Mouse (Mus musculus) E14TG2a.4 (cell line): ENCODE results near the gene Klk1b4.
"Not testable (repeated sequence)": the region's sequence is repeated elsewhere in the genome, so short reads cannot be mapped to it uniquely, and the experiment has no call there.

Experiments
- H3K27me3 ChIP-seq: 2 replicates; pipeline ENCODE4 v1.6.1; 2014; ENCODE audit warnings: low read length, control low read depth; ENCODE audit not compliant: insufficient read depth
- H3K36me3 ChIP-seq: 2 replicates; pipeline ENCODE4 v1.6.1; 2014; ENCODE audit warnings: low read length, control low read depth; ENCODE audit not compliant: insufficient read depth
- H3K4me1 ChIP-seq: replicated peaks from 2 replicates; pipeline ENCODE4 v1.6.1; 2014; ENCODE audit warnings: low read depth, low read length, control low read depth
- H3K4me3 ChIP-seq: replicated peaks from 2 replicates; pipeline ENCODE4 v1.5.1; 2014; ENCODE audit warnings: mild to moderate bottlenecking, low read length
- H3K9me3 ChIP-seq: 2 replicates; pipeline ENCODE4 v1.6.1; 2014; ENCODE audit warnings: low read length, control low read depth
- CTCF ChIP-seq: conservative IDR thresholded peaks from 2 replicates; pipeline ENCODE4 v1.5.1; 2014; ENCODE audit warnings: low read length
- NANOG ChIP-seq: IDR thresholded peaks from 2 replicates; pipeline ENCODE4 v1.6.1; 2014; ENCODE audit warnings: borderline replicate concordance, low read length, mixed read lengths
- POU5F1 ChIP-seq: IDR thresholded peaks from 2 replicates; pipeline ENCODE4 v1.6.1; 2014; ENCODE audit warnings: low read length, borderline replicate concordance

The Klk1b4 gene

DNA sequence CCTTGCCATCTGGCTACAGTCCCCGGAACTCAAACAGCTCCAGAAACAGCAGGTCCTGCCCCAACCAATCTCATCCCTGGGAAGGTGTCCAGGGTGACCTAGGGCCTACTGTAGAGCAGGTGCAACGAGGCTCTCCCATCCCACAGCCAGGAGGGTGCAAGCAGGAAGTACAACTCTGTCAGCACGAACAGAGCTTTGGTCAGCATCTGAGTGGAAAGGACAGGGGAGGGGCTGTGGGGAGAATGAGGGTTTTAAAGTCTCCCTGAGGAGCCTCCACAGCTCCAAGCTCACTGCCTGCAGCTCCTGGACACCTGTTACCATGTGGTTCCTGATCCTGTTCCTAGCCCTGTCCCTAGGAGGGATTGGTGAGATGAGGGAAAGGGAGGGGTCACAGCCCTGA is at the start of gene Klk1b4:
TSS of gene Klk1b4 (plus strand) at position 301 of the 400 bp plus-strand sequence.
- H3K9me3 ChIP-seq, H3K4me1 ChIP-seq, H3K4me3 ChIP-seq, H3K36me3 ChIP-seq: not testable (repeated sequence)
- H3K27me3 ChIP-seq, result peaks cover 12% of the 10 kb centered on the region

DNA sequence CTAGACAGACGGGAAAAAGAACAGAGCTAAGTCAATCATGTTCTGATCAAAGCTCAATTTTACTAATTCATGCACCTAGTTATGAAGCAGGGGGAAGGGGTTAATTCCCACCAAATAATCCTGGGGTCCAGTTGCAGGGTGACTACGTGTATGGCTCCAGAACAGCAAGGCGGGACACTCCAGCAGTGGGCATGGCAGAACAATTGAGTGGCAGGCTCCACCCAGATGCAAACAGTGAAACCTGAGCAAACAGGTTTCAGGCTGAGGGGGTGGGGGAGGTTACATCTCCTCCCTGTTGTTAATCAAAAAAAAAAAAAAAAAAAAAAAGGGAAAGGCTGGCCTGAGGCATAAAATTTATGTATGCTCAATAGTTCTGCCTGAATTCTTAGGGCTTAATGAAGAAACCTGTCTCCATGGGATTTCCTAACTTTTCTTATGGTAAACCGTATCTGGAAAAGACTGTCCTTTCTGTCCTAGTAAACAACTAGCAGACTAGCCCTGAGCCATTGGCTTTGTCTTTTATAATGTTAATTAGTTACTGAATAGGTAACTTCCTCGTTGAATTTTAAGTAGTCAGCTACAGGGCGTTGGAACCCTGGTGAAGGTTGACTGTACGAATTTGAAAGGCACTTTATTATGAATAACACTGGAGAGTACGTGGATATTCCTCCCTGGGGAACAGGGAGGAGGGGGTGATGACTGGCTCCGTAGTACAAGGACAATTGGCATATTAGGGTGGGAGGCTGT is 27.8 kb upstream of the Klk1b4 start:
- Histone ChIP-seq H3K4me3 (no peak overlapping the region), H3K9me3 (peaks cover 46% of the 10 kb centered on the region), H3K36me3 (no peaks in the 10 kb centered on the region), H3K27me3 (no peaks in the 10 kb centered on the region), H3K4me1 (no peaks in the 10 kb centered on the region)
- TF ChIP-seq POU5F1 (no peak), CTCF (no peak), NANOG (no peak)

DNA sequence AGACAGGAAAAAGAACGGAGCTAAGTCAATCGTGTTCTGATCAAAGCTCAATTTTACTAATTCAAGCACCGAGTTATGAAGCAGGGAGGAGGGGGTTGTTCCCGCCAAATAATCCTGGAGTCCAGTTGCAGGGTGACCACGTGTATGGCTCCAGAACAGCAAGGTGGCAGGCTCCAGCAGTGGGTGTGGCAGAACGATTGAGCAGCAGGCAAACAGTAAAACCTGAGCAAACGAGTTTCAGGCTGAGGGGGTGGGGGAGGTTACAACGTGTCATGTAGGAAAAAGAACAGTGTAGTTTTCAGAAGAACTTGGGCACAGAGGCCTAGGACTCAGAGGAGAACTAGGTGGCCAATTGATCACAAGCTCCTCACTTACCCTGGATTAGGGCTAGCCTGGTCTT is 20.7 kb upstream of the Klk1b4 start:
- not testable (repeated sequence) for H3K4me1 ChIP-seq, H3K36me3 ChIP-seq, H3K27me3 ChIP-seq, H3K9me3 ChIP-seq, H3K4me3 ChIP-seq

DNA sequence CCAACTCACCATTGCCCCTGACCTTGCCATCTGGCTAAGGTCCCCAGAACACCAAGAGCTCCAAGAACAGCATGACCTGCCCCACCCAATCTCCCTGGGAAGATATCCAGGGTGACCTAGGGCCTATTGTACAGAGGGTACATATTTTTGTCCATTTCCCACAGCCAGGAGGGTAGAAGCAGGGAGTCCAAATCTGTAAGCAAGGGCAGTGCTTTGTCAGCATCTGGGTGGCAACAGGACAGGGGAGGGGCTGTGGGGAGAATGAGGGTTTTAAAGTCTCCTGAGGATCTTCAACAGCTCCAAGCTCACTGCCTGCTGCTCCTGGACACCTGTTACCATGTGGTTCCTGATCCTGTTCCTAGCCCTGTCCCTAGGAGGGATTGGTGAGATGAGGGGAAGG is 19.3 kb upstream of the Klk1b4 start, which contains the start of gene Klk1b24:
TSS of gene Klk1b24 (plus strand) at position 301 of the 400 bp plus-strand sequence.
- H3K9me3 ChIP-seq, H3K36me3 ChIP-seq, H3K27me3 ChIP-seq, H3K4me3 ChIP-seq, H3K4me1 ChIP-seq: not testable (repeated sequence)

DNA sequence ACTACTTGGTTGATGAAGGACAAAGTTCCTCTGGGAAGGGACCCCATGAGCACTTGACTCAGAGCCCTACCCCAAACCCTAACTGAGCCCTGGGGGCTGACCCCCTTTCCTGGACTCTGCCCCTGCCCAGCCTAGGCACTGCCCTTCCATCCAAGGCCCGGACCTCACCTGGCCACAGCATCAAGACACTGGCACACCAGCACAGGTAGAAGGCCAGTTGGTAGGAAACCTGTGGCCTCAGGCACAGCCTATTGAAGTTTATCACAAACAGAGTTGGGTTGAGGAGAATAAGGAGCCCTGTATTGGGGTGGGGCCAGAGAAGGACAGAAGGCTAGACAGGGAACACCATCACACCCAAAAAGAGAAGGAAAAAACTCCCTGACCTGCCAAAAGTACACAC is 13.8 kb upstream of the Klk1b4 start:
- not testable (repeated sequence) for H3K4me3 ChIP-seq, H3K27me3 ChIP-seq, H3K36me3 ChIP-seq, H3K9me3 ChIP-seq
- peaks cover 10% of the 10 kb centered on the region for H3K4me1 ChIP-seq

DNA sequence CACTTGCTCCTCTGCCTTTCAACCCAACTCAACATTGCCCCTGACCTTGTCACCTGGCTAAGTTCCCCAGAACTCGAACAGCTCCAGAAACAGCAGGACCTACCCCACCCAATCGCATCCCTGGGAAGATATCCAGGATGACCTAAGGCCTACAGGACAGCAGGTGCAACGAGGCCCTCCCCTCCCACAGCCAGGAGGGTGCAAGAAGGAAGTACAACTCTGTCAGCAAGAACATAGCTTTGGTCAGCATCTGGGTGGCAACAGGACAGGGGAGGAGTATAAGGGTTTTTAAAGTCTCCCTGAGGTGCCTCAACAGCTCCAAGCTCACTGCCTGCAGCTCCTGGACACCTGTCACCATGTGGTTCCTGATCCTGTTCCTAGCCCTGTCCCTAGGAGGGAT is 9.3 kb upstream of the Klk1b4 start, which contains the start of gene Klk1b3:
TSS of gene Klk1b3 (plus strand) at position 301 of the 400 bp plus-strand sequence.
- Histone ChIP-seq H3K27me3 (no peaks in the 10 kb centered on the region), H3K4me3 (no peak within 1 kb of the TSS), H3K36me3 (no peaks in the 10 kb centered on the region), H3K4me1 (peaks cover 16% of the 10 kb centered on the region), H3K9me3 (no peaks in the 10 kb centered on the region; the same call in 1 of the 2 replicates)
- TF ChIP-seq POU5F1 (no peak), CTCF (no peak), NANOG (no peak)

DNA sequence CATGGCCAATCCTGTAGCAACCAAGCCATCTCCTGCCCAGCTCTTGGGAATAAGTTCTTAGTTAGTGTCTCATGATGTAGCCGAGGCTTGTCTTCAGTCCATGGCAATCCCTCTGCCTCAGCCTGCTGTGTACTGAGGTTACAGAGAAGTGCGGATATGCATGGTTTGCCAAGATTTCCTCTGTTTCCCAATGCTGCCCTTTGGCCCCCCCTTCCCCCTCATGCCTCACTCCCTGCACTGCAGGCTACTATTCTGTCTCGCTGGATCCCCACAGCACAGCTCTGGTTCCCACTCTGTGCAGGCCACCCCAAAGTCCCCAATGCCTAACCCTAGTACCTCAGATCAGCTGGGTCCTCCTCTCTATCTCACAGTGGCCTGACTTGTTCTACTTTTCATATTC is 1.1 kb downstream of the Klk1b4 start:
- H3K4me3 ChIP-seq, result no peak overlapping the region
- TF ChIP-seq CTCF (no peak), POU5F1 (no peak), NANOG (no peak)
- H3K9me3 ChIP-seq, result no peaks in the 10 kb centered on the region
- no peaks in the 10 kb centered on the region for H3K36me3 ChIP-seq
- peaks cover 12% of the 10 kb centered on the region for H3K27me3 ChIP-seq
- H3K4me1 ChIP-seq, result no peaks in the 10 kb centered on the region

DNA sequence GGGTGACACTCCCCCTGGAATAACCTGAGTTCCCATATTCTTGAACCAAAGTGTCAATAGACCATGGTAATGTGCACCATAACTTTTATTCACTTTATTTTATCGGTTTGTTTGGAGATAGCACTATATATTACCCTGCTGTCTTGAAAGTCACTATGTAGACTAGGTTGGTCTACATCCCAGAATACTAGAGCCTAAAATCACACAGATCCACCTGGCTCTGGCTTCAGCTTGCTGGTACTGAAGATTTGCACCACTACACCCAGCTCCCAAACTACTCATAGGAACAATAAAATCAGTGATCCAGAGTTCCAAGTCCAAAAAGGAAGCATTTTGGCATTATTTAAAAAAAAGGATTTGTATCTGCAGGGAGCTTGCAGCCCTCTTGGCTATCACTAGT is 8.4 kb downstream of the Klk1b4 start, which contains the start of gene Klk1b5:
TSS of gene Klk1b5 (plus strand) at position 301 of the 400 bp plus-strand sequence.
- TF ChIP-seq POU5F1 (no peak), NANOG (no peak), CTCF (no peak)

DNA sequence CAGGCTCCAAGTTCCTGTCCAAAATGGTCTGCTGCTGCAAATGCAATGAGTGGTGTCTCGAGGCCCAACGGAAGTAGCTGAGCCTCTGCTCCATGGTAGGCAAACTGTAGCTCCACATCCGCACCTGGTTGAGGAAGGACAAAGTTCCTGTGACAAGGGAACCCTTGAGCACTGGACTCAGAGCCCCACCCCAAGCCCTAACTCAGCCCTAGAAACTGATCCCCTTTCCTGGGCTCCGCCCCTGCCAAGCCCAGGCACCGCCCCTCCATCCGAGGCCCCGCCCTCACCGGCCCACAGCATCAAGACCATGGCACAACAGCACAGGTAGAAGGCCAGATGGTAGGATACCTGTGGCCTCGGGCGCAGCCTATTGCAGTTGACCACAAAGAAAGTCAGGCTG is 14.4 kb downstream of the Klk1b4 start:
- not testable (repeated sequence) for H3K4me3 ChIP-seq, H3K36me3 ChIP-seq, H3K9me3 ChIP-seq
- Histone ChIP-seq H3K27me3 (peaks cover 20% of the 10 kb centered on the region), H3K4me1 (peaks cover 44% of the 10 kb centered on the region)

More for the DNA sequence above, 8.4 kb downstream of the Klk1b4 start, which contains the start of gene Klk1b5:
- Histone ChIP-seq H3K9me3 (no peaks in the 10 kb centered on the region), H3K4me1 (no peaks in the 10 kb centered on the region), H3K36me3 (no peaks in the 10 kb centered on the region), H3K4me3 (no peak within 1 kb of the TSS), H3K27me3 (peaks cover 23% of the 10 kb centered on the region)

DNA sequence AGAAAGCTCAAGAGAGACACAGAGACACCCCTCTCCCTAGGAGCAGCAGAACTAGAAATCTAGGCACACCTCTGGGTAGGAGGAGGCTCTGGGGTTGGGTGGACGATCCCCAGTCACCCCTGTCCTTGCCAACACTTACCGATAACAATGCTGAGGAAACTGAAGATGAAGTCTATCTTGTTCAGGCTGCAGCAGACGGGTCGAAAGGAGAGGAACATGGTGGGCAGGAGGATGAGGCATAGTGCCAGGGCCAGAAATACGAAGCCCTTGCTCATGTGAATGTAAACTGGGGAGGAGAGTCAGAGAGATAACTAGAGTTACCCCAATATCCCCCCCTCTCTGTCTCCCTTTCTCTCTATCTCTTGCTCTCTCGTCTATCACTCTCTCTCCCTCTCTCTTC is 15.1 kb downstream of the Klk1b4 start:
- Histone ChIP-seq H3K9me3 (peaks cover 14% of the 10 kb centered on the region), H3K27me3 (peaks cover 15% of the 10 kb centered on the region), H3K4me1 (peaks cover 46% of the 10 kb centered on the region)
- not testable (repeated sequence) for H3K36me3 ChIP-seq, H3K4me3 ChIP-seq
